Mouse (Mus musculus): ENCODE data around the gene Tigd4. TPM values are rescaled to one million over a fixed set of nuclear protein-coding genes. Genes with fewer than 3 reads are reported as not detected.

Tigd4 gene
- total RNA-seq, 1 experiment from 2014 or later = not detected

- no peak for ATAC-seq (ENCODE audit: extremely low read depth, insufficient number of reproducible peaks, low FRiP score, poor library complexity, severe bottlenecking)
Observed at GRCm38 (mm10) chr3:84602759-84603158, 9.4 kb downstream of the Tigd4 start.

- no peak for ATAC-seq (ENCODE audit: extremely low read depth, insufficient number of reproducible peaks, low FRiP score, poor library complexity, severe bottlenecking)
Observed at GRCm38 (mm10) chr3:84603212-84603611, 9.8 kb downstream of the Tigd4 start.

GRCm38 (mm10) chr3:84610183-84610710, 16.9 kb downstream of the Tigd4 start:
- no peak for ATAC-seq (ENCODE audit: extremely low read depth, insufficient number of reproducible peaks, low FRiP score, poor library complexity, severe bottlenecking)

GRCm38 (mm10) chr3:84615050-84615855, 21.9 kb downstream of the Tigd4 start:
- ATAC-seq (ENCODE audit: extremely low read depth, insufficient number of reproducible peaks, low FRiP score, poor library complexity, severe bottlenecking) = peak; percentile 81

GRCm38 (mm10) chr3:84615856-84616225, 22.5 kb downstream of the Tigd4 start:
- ATAC-seq (ENCODE audit: extremely low read depth, insufficient number of reproducible peaks, low FRiP score, poor library complexity, severe bottlenecking) = no peak

- no peak for ATAC-seq (ENCODE audit: extremely low read depth, insufficient number of reproducible peaks, low FRiP score, poor library complexity, severe bottlenecking)
Observed at GRCm38 (mm10) chr3:84618627-84619026, 25.3 kb downstream of the Tigd4 start.

- no peak for ATAC-seq (ENCODE audit: extremely low read depth, insufficient number of reproducible peaks, low FRiP score, poor library complexity, severe bottlenecking)
Observed at GRCm38 (mm10) chr3:84619056-84619455, 25.7 kb downstream of the Tigd4 start.

GRCm38 (mm10) chr3:84619725-84620124, 26.4 kb downstream of the Tigd4 start:
- ATAC-seq (ENCODE audit: extremely low read depth, insufficient number of reproducible peaks, low FRiP score, poor library complexity, severe bottlenecking) = no peak

GRCm38 (mm10) chr3:84622026-84622425, 28.7 kb downstream of the Tigd4 start:
- no peak for ATAC-seq (ENCODE audit: extremely low read depth, insufficient number of reproducible peaks, low FRiP score, poor library complexity, severe bottlenecking)

- no peak for ATAC-seq (ENCODE audit: extremely low read depth, insufficient number of reproducible peaks, low FRiP score, poor library complexity, severe bottlenecking)
Observed at GRCm38 (mm10) chr3:84631586-84631985, 38.2 kb downstream of the Tigd4 start.

- ATAC-seq (ENCODE audit: extremely low read depth, insufficient number of reproducible peaks, low FRiP score, poor library complexity, severe bottlenecking) = no peak
Observed at GRCm38 (mm10) chr3:84637095-84637494, 43.7 kb downstream of the Tigd4 start.

GRCm38 (mm10) chr3:84637890-84638578, 44.7 kb downstream of the Tigd4 start:
- no peak for ATAC-seq (ENCODE audit: extremely low read depth, insufficient number of reproducible peaks, low FRiP score, poor library complexity, severe bottlenecking)

- no peak for ATAC-seq (ENCODE audit: extremely low read depth, insufficient number of reproducible peaks, low FRiP score, poor library complexity, severe bottlenecking)
Observed at GRCm38 (mm10) chr3:84638858-84639257, 45.5 kb downstream of the Tigd4 start.

GRCm38 (mm10) chr3:84639767-84640500, 46.6 kb downstream of the Tigd4 start:
- no peak for ATAC-seq (ENCODE audit: extremely low read depth, insufficient number of reproducible peaks, low FRiP score, poor library complexity, severe bottlenecking)

GRCm38 (mm10) chr3:84640536-84640935, 47.2 kb downstream of the Tigd4 start:
- ATAC-seq (ENCODE audit: extremely low read depth, insufficient number of reproducible peaks, low FRiP score, poor library complexity, severe bottlenecking) = no peak

- ATAC-seq (ENCODE audit: extremely low read depth, insufficient number of reproducible peaks, low FRiP score, poor library complexity, severe bottlenecking) = no peak
Observed at GRCm38 (mm10) chr3:84641391-84641790, 48.0 kb downstream of the Tigd4 start.

GRCm38 (mm10) chr3:84642942-84643341, 49.6 kb downstream of the Tigd4 start:
- ATAC-seq (ENCODE audit: extremely low read depth, insufficient number of reproducible peaks, low FRiP score, poor library complexity, severe bottlenecking) = no peak

GRCm38 (mm10) chr3:84645156-84646006, 52.0 kb downstream of the Tigd4 start:
- no peak for ATAC-seq (ENCODE audit: extremely low read depth, insufficient number of reproducible peaks, low FRiP score, poor library complexity, severe bottlenecking)

GRCm38 (mm10) chr3:84646007-84646290, 52.6 kb downstream of the Tigd4 start:
- no peak for ATAC-seq (ENCODE audit: extremely low read depth, insufficient number of reproducible peaks, low FRiP score, poor library complexity, severe bottlenecking)
